Mouse (Mus musculus) limb, embryonic 15.5 days (tissue): ENCODE measurements around the gene Mapk7. TPM values are rescaled to one million over a fixed set of nuclear protein-coding genes. Genes with fewer than 3 reads are reported as not detected.

Experiments used
- ATAC-seq: fragments of 200-750 bp; cut with Nextera tagmentation; 2 replicates; pipeline ENCODE4 v1.8.0; 2017; ENCODE audit warnings: low read depth, moderate TSS enrichment; ENCODE audit not compliant: insufficient number of reproducible peaks, low FRiP score, low TSS enrichment
- H3K27ac ChIP-seq: fragments of 300-500 bp; sonication (generic); 2 replicates; pipeline ENCODE4 v1.5.1; 2015; ENCODE audit warnings: moderate library complexity, mild to moderate bottlenecking, inconsistent platforms
- H3K27me3 ChIP-seq: fragments of 300-500 bp; sonication (generic); 2 replicates; pipeline ENCODE4 v1.6.1; 2015; ENCODE audit warnings: inconsistent platforms
- H3K36me3 ChIP-seq: fragments of 300-500 bp; sonication (generic); 2 replicates; pipeline ENCODE4 v1.6.1; 2015; ENCODE audit warnings: inconsistent platforms
- H3K4me1 ChIP-seq: fragments of 300-500 bp; sonication (generic); 2 replicates; pipeline ENCODE4 v1.6.1; 2015; ENCODE audit warnings: inconsistent platforms
- H3K4me2 ChIP-seq: fragments of 300-500 bp; sonication (generic); 2 replicates; pipeline ENCODE4 v1.6.1; 2015; ENCODE audit warnings: mild to moderate bottlenecking, inconsistent platforms
- H3K4me3 ChIP-seq: fragments of 300-500 bp; sonication (generic); 2 replicates; pipeline ENCODE4 v1.5.1; 2015; ENCODE audit warnings: mild to moderate bottlenecking, inconsistent platforms
- H3K9ac ChIP-seq: fragments of 300-500 bp; sonication (generic); 2 replicates; pipeline ENCODE4 v1.6.1; 2015; ENCODE audit warnings: inconsistent platforms
- H3K9me3 ChIP-seq: fragments of 300-500 bp; sonication (generic); 2 replicates; pipeline ENCODE4 v1.6.1; 2016; ENCODE audit warnings: inconsistent platforms
- WGBS: fragments of 180-500 bp; shearing (Covaris S2); methylation state at CpG from one replicate; pipeline ENCODE4 v1.1.7; 2015; 5-methylcytosine and 5-hydroxymethylcytosine counted together
- polyA plus RNA-seq: library from polyadenylated mRNA; unstranded; fragments of >200 nt; fragmentation: Nextera tagmentation; extraction: Ambion mirVana; gene quantifications from 2 replicates; pipeline ENCODE4 v1.2.1, GENCODE M21; 2015

The Mapk7 gene
- polyA plus RNA-seq, 1 experiment from 2014 or later, result 65.0 TPM

GRCm38 (mm10) chr11:61477566-61478508 is 16.4 kb downstream of the Mapk7 start:
- H3K27me3 ChIP-seq, result no peaks in the 10 kb centered on the region
- no peak overlapping the region for H3K9ac ChIP-seq
- H3K27ac ChIP-seq, result no peak overlapping the region
- H3K4me1 ChIP-seq, result peaks cover 23% of the 10 kb centered on the region
- H3K4me3 ChIP-seq, result no peak overlapping the region
- 65% methylated on average over 17 of the region's 17 CpGs for WGBS
- no peak for ATAC-seq
- H3K9me3 ChIP-seq, result no peaks in the 10 kb centered on the region
- H3K36me3 ChIP-seq, result no peaks in the 10 kb centered on the region
- peak overlapping the region; percentile 22; the same call in 1 of the 2 replicates for H3K4me2 ChIP-seq

DNA sequence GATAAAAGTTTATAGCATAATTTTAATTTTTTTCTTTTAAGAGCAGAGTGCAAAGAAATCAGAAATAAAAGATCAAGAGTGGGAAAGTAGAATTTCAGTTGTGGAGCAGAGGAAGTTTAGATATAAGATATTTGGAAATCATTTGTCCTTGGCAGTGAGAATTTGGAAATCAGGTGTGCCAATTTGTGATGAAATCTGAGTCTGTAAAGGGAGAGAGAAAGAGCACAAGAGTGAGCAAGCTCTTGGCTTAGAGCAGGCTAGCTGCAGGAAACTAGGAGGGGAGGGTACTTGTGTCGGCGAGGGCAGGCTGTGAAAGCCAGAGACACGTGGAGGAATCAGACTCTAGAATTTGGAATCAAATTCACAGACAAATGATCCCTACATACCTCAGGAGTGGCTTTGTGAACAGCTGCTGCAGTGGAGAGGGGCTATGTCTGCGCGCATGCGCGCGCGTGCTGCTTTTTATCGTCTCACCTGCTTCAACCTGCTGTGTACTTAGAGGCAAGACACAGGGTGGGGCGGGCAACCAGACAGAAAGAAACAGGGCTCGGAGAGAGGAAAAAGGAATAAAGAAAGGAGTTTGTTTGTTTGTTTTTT is 17.3 kb downstream of the Mapk7 start:
- H3K9me3 ChIP-seq, result no peaks in the 10 kb centered on the region
- H3K9ac ChIP-seq, result no peak overlapping the region
- 33% methylated on average over 12 of the region's 12 CpGs for WGBS
- H3K4me1 ChIP-seq, result peaks cover 21% of the 10 kb centered on the region
- H3K36me3 ChIP-seq, result no peaks in the 10 kb centered on the region
- H3K27me3 ChIP-seq, result no peaks in the 10 kb centered on the region
- peak overlapping the region; percentile 22; the same call in 1 of the 2 replicates for H3K4me2 ChIP-seq
- peak overlapping the region; percentile 9 for H3K4me3 ChIP-seq
- ATAC-seq, result no peak
- H3K27ac ChIP-seq, result 0 out of 2 replicates have a peak overlapping the region, but pooled peaks have one; percentile 69

GRCm38 (mm10) chr11:61473630-61474029 is 20.6 kb downstream of the Mapk7 start:
- 65% methylated on average over 4 of the region's 4 CpGs for WGBS
- peaks cover 14% of the 10 kb centered on the region for H3K4me1 ChIP-seq
- H3K27me3 ChIP-seq, result no peaks in the 10 kb centered on the region
- H3K36me3 ChIP-seq, result no peaks in the 10 kb centered on the region
- no peak overlapping the region for H3K4me3 ChIP-seq
- H3K27ac ChIP-seq, result no peak overlapping the region
- ATAC-seq, result no peak
- no peak overlapping the region for H3K9ac ChIP-seq
- H3K4me2 ChIP-seq, result no peak overlapping the region
- no peaks in the 10 kb centered on the region for H3K9me3 ChIP-seq

- no peaks in the 10 kb centered on the region for H3K9me3 ChIP-seq
- H3K4me2 ChIP-seq, result no peak overlapping the region
- no peak overlapping the region for H3K9ac ChIP-seq
- no peak for ATAC-seq
- no peak overlapping the region for H3K27ac ChIP-seq
- H3K27me3 ChIP-seq, result no peaks in the 10 kb centered on the region
- H3K4me3 ChIP-seq, result no peak overlapping the region
- H3K36me3 ChIP-seq, result no peaks in the 10 kb centered on the region
- no peaks in the 10 kb centered on the region for H3K4me1 ChIP-seq
Observed at GRCm38 (mm10) chr11:61470880-61471279, 23.3 kb downstream of the Mapk7 start.

- Histone ChIP-seq H3K36me3 (no peaks in the 10 kb centered on the region), H3K27ac (no peak overlapping the region), H3K27me3 (no peaks in the 10 kb centered on the region), H3K9ac (no peak overlapping the region), H3K4me2 (no peak overlapping the region), H3K9me3 (no peaks in the 10 kb centered on the region), H3K4me3 (no peak overlapping the region), H3K4me1 (peaks cover 7% of the 10 kb centered on the region)
- no peak for ATAC-seq
- WGBS, result 57% methylated on average over 7 of the region's 7 CpGs
Observed at GRCm38 (mm10) chr11:61469317-61469917, 24.8 kb downstream of the Mapk7 start.

DNA sequence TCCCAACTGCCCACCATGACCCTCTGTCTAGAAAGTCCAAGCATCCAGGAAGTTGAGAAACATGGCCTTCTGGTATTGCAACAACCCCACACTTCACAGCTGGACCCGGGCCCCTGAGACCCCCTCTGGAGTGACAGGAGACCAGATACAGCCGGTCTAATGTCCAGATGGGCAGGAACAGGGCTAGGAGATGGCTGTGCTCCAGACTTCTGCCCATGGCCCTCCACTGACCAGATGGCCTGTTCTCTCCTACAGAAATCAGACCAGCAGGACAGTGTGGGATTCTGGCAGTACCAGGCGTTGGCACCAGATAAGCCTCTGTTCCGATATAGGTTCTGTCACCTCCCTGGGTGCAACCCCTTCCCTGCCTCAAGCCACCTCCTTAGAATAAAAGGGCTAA is 25.7 kb downstream of the Mapk7 start:
- Histone ChIP-seq H3K4me1 (peaks cover 7% of the 10 kb centered on the region), H3K36me3 (no peaks in the 10 kb centered on the region), H3K9ac (no peak overlapping the region), H3K4me2 (no peak overlapping the region), H3K9me3 (no peaks in the 10 kb centered on the region), H3K4me3 (no peak overlapping the region), H3K27me3 (no peaks in the 10 kb centered on the region), H3K27ac (no peak overlapping the region)
- no peak for ATAC-seq
- WGBS, result 85% methylated on average over 4 of the region's 4 CpGs

DNA sequence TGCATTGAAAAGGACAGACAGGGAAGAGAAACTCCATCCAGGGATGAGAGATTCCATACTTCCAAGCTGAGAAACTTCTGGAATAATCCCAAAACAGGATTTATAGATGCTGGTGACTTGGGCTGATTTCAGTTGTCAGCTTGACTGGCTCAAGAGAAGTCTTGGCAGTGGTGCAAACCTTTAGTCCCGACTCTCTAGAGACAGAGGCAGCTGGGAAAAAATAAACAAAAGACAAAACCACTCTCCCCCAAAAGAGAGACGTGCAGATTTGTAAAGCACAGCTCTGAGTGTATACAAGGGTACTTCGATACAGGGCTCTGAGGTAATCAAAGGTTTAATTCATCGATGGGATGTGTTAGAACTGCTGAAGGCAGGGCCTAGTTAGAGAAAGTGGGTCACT is 28.8 kb downstream of the Mapk7 start:
- 60% methylated on average over 4 of the region's 4 CpGs for WGBS

DNA sequence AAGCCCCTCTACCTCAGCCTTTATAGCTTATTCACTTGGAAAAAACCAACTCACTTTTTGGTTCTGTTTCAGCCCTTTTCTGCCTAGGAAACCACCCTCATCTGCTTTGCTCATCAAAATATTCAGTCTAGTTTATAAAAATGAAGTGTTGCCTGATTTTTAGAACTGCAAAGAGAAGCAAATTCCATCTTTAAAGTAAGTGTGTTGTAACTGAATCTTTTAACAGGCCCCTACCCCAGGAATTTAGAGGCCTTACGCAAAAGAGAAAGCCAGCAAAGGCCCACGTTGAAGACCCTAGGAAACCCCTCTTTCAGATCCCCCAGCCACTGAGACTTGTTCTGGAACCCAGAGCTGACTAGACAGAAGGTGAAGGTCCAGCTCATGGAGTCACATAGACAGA is 30.1 kb downstream of the Mapk7 start:
- no peaks in the 10 kb centered on the region for H3K36me3 ChIP-seq
- H3K27me3 ChIP-seq, result no peaks in the 10 kb centered on the region
- no peak for ATAC-seq
- no peak overlapping the region for H3K9ac ChIP-seq
- H3K4me2 ChIP-seq, result no peak overlapping the region
- 42% methylated on average over 2 of the region's 2 CpGs for WGBS
- H3K27ac ChIP-seq, result peak overlapping the region; percentile 44
- H3K9me3 ChIP-seq, result no peaks in the 10 kb centered on the region
- H3K4me1 ChIP-seq, result peaks cover 7% of the 10 kb centered on the region
- no peak overlapping the region for H3K4me3 ChIP-seq

More for the DNA sequence above, 28.8 kb downstream of the Mapk7 start:
- Histone ChIP-seq H3K4me3 (no peak overlapping the region), H3K9me3 (no peaks in the 10 kb centered on the region), H3K27ac (no peak overlapping the region), H3K9ac (no peak overlapping the region), H3K36me3 (no peaks in the 10 kb centered on the region), H3K27me3 (no peaks in the 10 kb centered on the region), H3K4me2 (no peak overlapping the region), H3K4me1 (peaks cover 7% of the 10 kb centered on the region)
- ATAC-seq, result no peak

GRCm38 (mm10) chr11:61449499-61450292 is 44.5 kb downstream of the Mapk7 start:
- no peaks in the 10 kb centered on the region for H3K36me3 ChIP-seq
- WGBS, result 69% methylated on average over 24 of the region's 24 CpGs
- ATAC-seq, result no peak
- H3K9ac ChIP-seq, result no peak overlapping the region
- H3K4me3 ChIP-seq, result no peak overlapping the region
- H3K27ac ChIP-seq, result peak overlapping the region; percentile 86
- peaks cover 50% of the 10 kb centered on the region for H3K4me1 ChIP-seq
- no peak overlapping the region for H3K4me2 ChIP-seq
- H3K9me3 ChIP-seq, result no peaks in the 10 kb centered on the region
- H3K27me3 ChIP-seq, result no peaks in the 10 kb centered on the region; the same call in 1 of the 2 replicates

DNA sequence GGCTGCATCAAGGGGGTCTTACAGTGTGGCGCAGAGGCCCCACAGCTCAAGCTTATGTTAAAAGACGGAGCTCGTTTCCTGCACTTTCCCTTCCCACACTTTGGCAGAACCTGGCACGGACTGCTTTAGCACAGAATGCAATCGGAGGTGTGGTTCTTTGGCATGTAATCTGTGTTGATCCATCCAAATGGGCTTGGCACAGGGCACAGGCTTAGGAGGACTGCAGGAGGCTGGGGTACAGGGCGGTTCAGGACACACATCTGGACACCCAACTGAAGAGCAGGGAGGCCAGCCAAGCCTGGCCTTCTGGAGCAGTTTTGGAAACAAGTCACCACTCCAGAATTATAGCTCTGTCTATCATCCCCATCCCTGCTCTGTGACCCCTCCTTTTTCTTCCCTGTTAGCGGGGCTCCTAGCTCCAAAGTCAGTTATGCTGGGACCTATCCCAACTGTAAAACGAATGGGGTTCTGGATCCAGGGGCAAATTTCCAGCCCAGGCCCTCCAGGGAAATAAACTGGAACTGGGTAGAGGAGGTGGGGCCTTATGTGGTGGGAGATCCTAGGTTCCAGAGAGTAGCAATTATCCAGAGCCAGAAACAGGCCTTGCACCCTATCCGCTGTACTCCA is 45.5 kb downstream of the Mapk7 start:
- H3K4me2 ChIP-seq, result 0 out of 2 replicates have a peak overlapping the region, but pooled peaks have one; percentile 5
- H3K4me3 ChIP-seq, result no peak overlapping the region
- peaks cover 45% of the 10 kb centered on the region for H3K4me1 ChIP-seq
- H3K9me3 ChIP-seq, result no peaks in the 10 kb centered on the region
- 28% methylated on average over 9 of the region's 9 CpGs for WGBS
- no peak overlapping the region for H3K9ac ChIP-seq
- H3K36me3 ChIP-seq, result no peaks in the 10 kb centered on the region
- peak overlapping the region; percentile 86 for H3K27ac ChIP-seq
- peak; percentile 73; the same call in 1 of the 2 replicates for ATAC-seq
- no peaks in the 10 kb centered on the region; the same call in 1 of the 2 replicates for H3K27me3 ChIP-seq

GRCm38 (mm10) chr11:61448041-61448440 is 46.2 kb downstream of the Mapk7 start:
- Histone ChIP-seq H3K4me3 (no peak overlapping the region), H3K4me2 (no peak overlapping the region), H3K36me3 (no peaks in the 10 kb centered on the region), H3K4me1 (peaks cover 38% of the 10 kb centered on the region), H3K27ac (peak overlapping the region; percentile 86), H3K9me3 (no peaks in the 10 kb centered on the region), H3K9ac (no peak overlapping the region), H3K27me3 (no peaks in the 10 kb centered on the region; the same call in 1 of the 2 replicates)
- 35% methylated on average over 5 of the region's 5 CpGs for WGBS
- no peak for ATAC-seq
